Mouse (Mus musculus) hindbrain, embryonic 16.5 days (tissue): ENCODE results near the gene Zfp169. TPM values are rescaled to one million over a fixed set of nuclear protein-coding genes. Genes with fewer than 3 reads are reported as not detected.
"Not testable (repeated sequence)": the region's sequence is repeated elsewhere in the genome, so short reads cannot be mapped to it uniquely, and the experiment has no call there.

Source experiments
- ATAC-seq: fragments of 200-750 bp; cut with Nextera tagmentation; 2 replicates; pipeline ENCODE4 v1.8.0; 2017; ENCODE audit warnings: moderate TSS enrichment, moderate library complexity
- H3K27ac ChIP-seq: fragments of 300-500 bp; sonication (generic); 2 replicates; pipeline ENCODE4 v1.5.1; 2014; ENCODE audit warnings: low read depth, mild to moderate bottlenecking, control low read depth, low read length, moderate library complexity
- H3K27me3 ChIP-seq: fragments of 300-500 bp; sonication (generic); replicated peaks from 2 replicates; pipeline ENCODE4 v1.6.1; 2014; ENCODE audit warnings: low read length; ENCODE audit not compliant: control insufficient read depth, insufficient read depth
- H3K36me3 ChIP-seq: fragments of 300-500 bp; sonication (generic); 2 replicates; pipeline ENCODE4 v1.6.1; 2014; ENCODE audit warnings: mild to moderate bottlenecking, low read length, moderate library complexity, mixed read lengths; ENCODE audit not compliant: control insufficient read depth, insufficient read depth
- H3K4me1 ChIP-seq: fragments of 300-500 bp; sonication (generic); 2 replicates; pipeline ENCODE4 v1.6.1; 2014; ENCODE audit warnings: low read depth, low read length; ENCODE audit not compliant: control insufficient read depth, insufficient read depth
- H3K4me2 ChIP-seq: fragments of 300-500 bp; sonication (generic); 2 replicates; pipeline ENCODE4 v1.6.1; 2014; ENCODE audit warnings: mild to moderate bottlenecking, low read length, control low read depth, moderate library complexity
- H3K4me3 ChIP-seq: fragments of 300-500 bp; sonication (generic); 2 replicates; pipeline ENCODE4 v1.5.1; 2014; ENCODE audit warnings: mild to moderate bottlenecking, low read length, control low read depth, moderate library complexity
- H3K9ac ChIP-seq: fragments of 300-500 bp; sonication (generic); 2 replicates; pipeline ENCODE4 v1.6.1; 2014; ENCODE audit warnings: low read depth, mild to moderate bottlenecking, control low read depth, low read length, moderate library complexity
- H3K9me3 ChIP-seq: fragments of 300-500 bp; sonication (generic); 2 replicates; pipeline ENCODE4 v1.6.1; 2014; ENCODE audit warnings: mild to moderate bottlenecking, low read length, moderate library complexity; ENCODE audit not compliant: control insufficient read depth
- WGBS: fragments of 180-500 bp; shearing (Covaris S2); extraction: QIAGEN DNeasy Blood & Tissue Kit; methylation state at CpG from one replicate; pipeline ENCODE4 v1.1.7; 2014; 5-methylcytosine and 5-hydroxymethylcytosine counted together
- polyA plus RNA-seq: library from polyadenylated mRNA; unstranded; fragments of >200 nt; fragmentation: Nextera tagmentation; extraction: Ambion mirVana; gene quantifications from 2 replicates; pipeline ENCODE4 v1.2.1, GENCODE M21; 2015

Gene Zfp169
- polyA plus RNA-seq, 1 experiment from 2014 or later = 5.7 TPM

DNA sequence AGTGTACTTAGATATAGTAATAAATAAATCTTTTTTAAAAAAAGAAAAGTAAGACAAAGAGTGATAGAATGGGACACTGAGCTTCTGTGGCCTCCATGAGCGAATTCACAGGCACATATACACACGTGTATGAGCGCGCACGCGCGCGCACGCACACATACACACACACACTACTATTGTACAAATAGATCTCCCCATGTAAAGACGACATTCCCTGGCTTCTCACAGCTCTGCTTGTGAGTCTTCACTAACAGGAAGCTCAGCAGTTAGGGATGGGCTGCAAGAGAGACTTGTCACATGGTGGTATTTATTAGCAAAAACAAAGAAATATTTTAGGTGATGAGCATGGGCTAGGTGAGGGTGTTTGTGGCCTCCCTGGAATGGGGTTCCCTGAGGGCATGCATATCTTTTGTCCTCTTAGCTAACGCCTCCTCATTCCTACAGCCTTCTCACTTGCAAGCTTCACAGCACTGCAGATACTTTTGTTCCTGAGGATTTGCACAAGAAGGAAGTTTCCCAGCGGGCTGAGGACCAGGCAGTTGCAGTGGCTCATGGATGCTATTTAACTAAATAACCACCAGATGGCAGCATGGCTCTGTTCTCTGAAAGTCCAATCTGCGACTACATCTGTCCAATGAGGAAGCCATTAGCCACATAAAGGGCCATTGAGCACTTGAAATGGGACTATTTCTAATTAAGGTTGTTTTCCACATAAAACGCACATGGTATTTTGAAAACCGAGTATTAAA lies 15.0 kb upstream of the Zfp169 start:
- ATAC-seq = peak; percentile 83
- H3K4me3 ChIP-seq = no peak overlapping the region
- H3K9me3 ChIP-seq = no peaks in the 10 kb centered on the region
- H3K9ac ChIP-seq = no peak overlapping the region
- H3K36me3 ChIP-seq = no peaks in the 10 kb centered on the region
- H3K4me2 ChIP-seq = no peak overlapping the region
- no peak overlapping the region for H3K27ac ChIP-seq
- no peaks in the 10 kb centered on the region for H3K27me3 ChIP-seq
- no peaks in the 10 kb centered on the region for H3K4me1 ChIP-seq
- WGBS = 53% methylated on average over 15 of the region's 15 CpGs

GRCm38 (mm10) chr13:48525745-48526144 lies 12.5 kb upstream of the Zfp169 start:
- ATAC-seq = no peak
- no peak overlapping the region for H3K27ac ChIP-seq
- no peak overlapping the region for H3K9ac ChIP-seq
- H3K27me3 ChIP-seq = no peaks in the 10 kb centered on the region
- no peaks in the 10 kb centered on the region for H3K4me1 ChIP-seq
- H3K36me3 ChIP-seq = no peaks in the 10 kb centered on the region
- no peak overlapping the region for H3K4me3 ChIP-seq
- H3K4me2 ChIP-seq = no peak overlapping the region
- whole genome bisulfite sequencing = 83% methylated on average over 5 of the region's 5 CpGs
- no peaks in the 10 kb centered on the region for H3K9me3 ChIP-seq

DNA sequence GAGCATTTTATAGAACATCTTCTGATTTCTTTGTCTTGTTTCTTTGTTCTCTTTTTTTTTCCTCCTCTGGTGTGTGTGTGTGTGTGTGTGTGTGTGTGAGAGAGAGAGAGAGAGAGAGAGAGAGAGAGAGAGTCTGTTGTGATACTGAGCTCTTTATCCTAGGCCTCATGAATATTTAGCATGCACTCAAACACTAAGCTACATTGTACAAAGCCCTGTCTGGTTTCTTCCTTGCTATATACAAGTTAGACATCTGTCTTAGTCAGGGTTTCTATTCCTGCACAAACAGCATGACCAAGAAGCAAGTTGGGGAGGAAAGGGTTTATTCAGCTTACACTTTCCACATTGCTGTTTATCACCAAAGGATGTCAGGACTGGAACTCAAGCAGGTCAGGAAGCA lies 5.9 kb upstream of the Zfp169 start:
- not testable (repeated sequence) for ATAC-seq, H3K4me3 ChIP-seq, H3K4me1 ChIP-seq, H3K9ac ChIP-seq, H3K27ac ChIP-seq, H3K4me2 ChIP-seq, H3K27me3 ChIP-seq, H3K9me3 ChIP-seq, H3K36me3 ChIP-seq

DNA sequence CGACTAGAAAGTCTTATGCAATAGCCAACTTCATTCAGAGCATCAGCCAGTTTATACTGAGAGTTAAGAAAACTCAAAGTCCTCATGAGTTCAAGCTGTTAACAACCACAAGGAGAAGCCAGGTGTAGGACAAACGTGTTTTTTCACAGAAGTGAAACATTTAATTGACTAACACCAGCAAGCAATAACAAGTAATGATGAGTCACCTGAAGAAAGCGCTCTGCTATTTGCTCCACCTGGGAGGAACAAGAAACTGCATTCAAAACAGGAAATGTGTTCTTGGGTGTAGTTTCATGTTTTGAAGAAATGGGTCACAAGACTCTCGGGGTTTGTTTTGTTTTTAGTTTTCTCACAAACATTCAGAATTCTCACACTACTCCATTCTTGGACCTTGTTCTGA lies 2.6 kb upstream of the Zfp169 start:
- Histone ChIP-seq H3K4me2 (no peak overlapping the region), H3K27ac (no peak overlapping the region), H3K4me1 (peaks cover 7% of the 10 kb centered on the region), H3K27me3 (no peaks in the 10 kb centered on the region), H3K36me3 (no peaks in the 10 kb centered on the region), H3K9me3 (peaks cover 3% of the 10 kb centered on the region), H3K4me3 (no peak overlapping the region), H3K9ac (no peak overlapping the region)
- 87% methylated on average over 4 of the region's 4 CpGs for WGBS
- ATAC-seq = no peak

GRCm38 (mm10) chr13:48508661-48509060 lies 4.6 kb downstream of the Zfp169 start:
- Histone ChIP-seq H3K9ac (no peak overlapping the region), H3K4me3 (no peak overlapping the region), H3K27me3 (no peaks in the 10 kb centered on the region), H3K4me1 (peaks cover 7% of the 10 kb centered on the region), H3K27ac (no peak overlapping the region), H3K4me2 (no peak overlapping the region), H3K36me3 (peaks cover 20% of the 10 kb centered on the region), H3K9me3 (no peaks in the 10 kb centered on the region)
- no peak for ATAC-seq
- WGBS = 95% methylated on average over 9 of the region's 9 CpGs

- no peak overlapping the region for H3K4me2 ChIP-seq
- no peak overlapping the region for H3K4me3 ChIP-seq
- no peak overlapping the region for H3K9ac ChIP-seq
- H3K27me3 ChIP-seq = no peaks in the 10 kb centered on the region
- peaks cover 35% of the 10 kb centered on the region for H3K36me3 ChIP-seq
- WGBS = 93% methylated on average over 5 of the region's 5 CpGs
- no peak for ATAC-seq
- peaks cover 4% of the 10 kb centered on the region for H3K4me1 ChIP-seq
- no peak overlapping the region for H3K27ac ChIP-seq
- H3K9me3 ChIP-seq = no peaks in the 10 kb centered on the region
Measured at GRCm38 (mm10) chr13:48502422-48502821, 10.8 kb downstream of the Zfp169 start.

- WGBS = 67% methylated on average over 4 of the region's 4 CpGs
Measured at GRCm38 (mm10) chr13:48498676-48499075, 14.6 kb downstream of the Zfp169 start.

DNA sequence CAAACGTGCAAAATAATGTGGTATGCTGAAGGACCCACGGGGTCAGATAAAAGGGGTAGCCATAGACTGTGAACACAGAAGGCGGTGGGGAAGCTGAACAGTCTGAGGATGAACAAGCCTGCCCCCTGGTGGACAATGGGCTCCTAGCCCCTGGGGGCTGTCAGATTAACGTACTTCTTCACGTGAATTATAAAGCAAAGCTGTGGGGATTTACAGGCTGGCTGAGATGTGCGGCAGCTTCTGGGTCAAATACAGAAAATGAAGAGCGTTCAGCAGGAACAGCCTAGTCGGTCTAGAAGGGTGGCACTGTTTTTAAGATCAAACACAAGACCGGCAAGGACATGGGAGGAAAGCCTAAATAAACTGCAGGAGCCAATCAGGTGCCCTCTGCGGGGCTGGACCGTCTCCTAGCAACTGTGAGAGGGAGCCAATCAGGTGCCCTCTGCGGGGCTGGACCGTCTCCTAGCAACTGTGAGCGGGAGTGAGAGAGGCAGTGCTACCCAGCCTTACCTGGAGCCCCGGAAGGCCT lies 15.5 kb downstream of the Zfp169 start:
- H3K27me3 ChIP-seq = no peaks in the 10 kb centered on the region
- peak; percentile 98 for ATAC-seq
- H3K9me3 ChIP-seq = 0 out of 2 replicates have a peak, but pooled peaks cover 2% of the 10 kb centered on the region
- 0 out of 2 replicates have a peak overlapping the region, but pooled peaks have one; percentile 47 for H3K9ac ChIP-seq
- H3K27ac ChIP-seq = peak overlapping the region; percentile 59; the same call in 1 of the 2 replicates
- H3K4me2 ChIP-seq = peak overlapping the region; percentile 53
- peaks cover 13% of the 10 kb centered on the region for H3K36me3 ChIP-seq
- H3K4me3 ChIP-seq = peak overlapping the region; percentile 35
- H3K4me1 ChIP-seq = peaks cover 4% of the 10 kb centered on the region
- 9% methylated on average over 15 of the region's 15 CpGs for WGBS

More at GRCm38 (mm10) chr13:48498676-48499075, 14.6 kb downstream of the Zfp169 start:
- H3K9me3 ChIP-seq = 0 out of 2 replicates have a peak, but pooled peaks cover 2% of the 10 kb centered on the region
- H3K36me3 ChIP-seq = peaks cover 20% of the 10 kb centered on the region
- no peak overlapping the region for H3K27ac ChIP-seq
- H3K9ac ChIP-seq = no peak overlapping the region
- peaks cover 4% of the 10 kb centered on the region for H3K4me1 ChIP-seq
- H3K4me2 ChIP-seq = no peak overlapping the region
- no peaks in the 10 kb centered on the region for H3K27me3 ChIP-seq
- H3K4me3 ChIP-seq = no peak overlapping the region
- ATAC-seq = no peak

GRCm38 (mm10) chr13:48493183-48493582 lies 20.1 kb downstream of the Zfp169 start:
- peaks cover 4% of the 10 kb centered on the region for H3K4me1 ChIP-seq
- peaks cover 41% of the 10 kb centered on the region for H3K36me3 ChIP-seq
- no peaks in the 10 kb centered on the region for H3K27me3 ChIP-seq
- H3K27ac ChIP-seq = no peak overlapping the region
- ATAC-seq = no peak
- H3K4me3 ChIP-seq = no peak overlapping the region
- H3K9ac ChIP-seq = no peak overlapping the region
- 85% methylated on average over 4 of the region's 5 CpGs for WGBS
- H3K9me3 ChIP-seq = 0 out of 2 replicates have a peak, but pooled peaks cover 2% of the 10 kb centered on the region
- no peak overlapping the region for H3K4me2 ChIP-seq
